Mouse (Mus musculus) stomach, postnatal 0 days (tissue): ENCODE data around the gene Sim2.

ENCODE experiments used
- CTCF ChIP-seq: IDR thresholded peaks from 2 replicates; pipeline ENCODE4 v1.5.1; 2016; ENCODE audit warnings: antibody characterized with exemption, low read depth, mild to moderate bottlenecking, moderate library complexity
- EP300 ChIP-seq: optimal IDR thresholded peaks from 2 replicates; pipeline ENCODE3; 2016; ENCODE audit warnings: antibody characterized with exemption

DNA sequence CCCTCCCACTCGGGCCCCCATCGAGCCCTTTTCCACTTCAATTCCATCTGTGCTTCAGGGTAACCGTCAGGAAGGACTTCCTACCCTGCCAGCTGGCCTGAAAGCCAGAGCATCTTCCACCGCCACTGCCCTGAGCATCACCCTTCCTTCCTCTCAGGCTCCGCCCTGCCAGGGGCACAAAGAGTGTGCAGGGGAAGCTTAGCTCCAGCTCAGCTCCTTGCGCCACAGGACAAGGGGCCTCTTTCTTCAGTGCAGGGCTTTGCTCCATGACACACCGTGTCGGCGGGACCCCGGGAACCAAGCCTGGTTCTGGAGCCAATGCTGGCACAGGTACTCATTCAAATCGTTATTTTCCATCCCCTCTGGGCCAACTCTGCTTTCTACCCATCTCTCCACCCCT is 63.4 kb downstream of the Sim2 start:
- TF ChIP-seq CTCF (no peak), EP300 (no peak)
